Mouse (Mus musculus) stomach, postnatal 0 days (tissue): ENCODE results near the gene Nfkbil1. TPM values are rescaled to one million over a fixed set of nuclear protein-coding genes. Genes with fewer than 3 reads are reported as not detected.

Source experiments
- ATAC-seq: fragments of 200-750 bp; cut with Nextera tagmentation; 2 replicates; pipeline ENCODE4 v1.8.0; 2017; ENCODE audit not compliant: low FRiP score, low TSS enrichment
- DNase-seq: peaks from one replicate; pipeline ENCODE4 v3.0.0-alpha.2; 2016; ENCODE audit warnings: low spot score
- H3K27ac ChIP-seq: fragments of 300-500 bp; sonication (generic); replicated peaks from 2 replicates; pipeline ENCODE4 v1.5.1; 2014; ENCODE audit warnings: mild to moderate bottlenecking, control low read depth
- H3K27me3 ChIP-seq: fragments of 300-500 bp; sonication (generic); 2 replicates; pipeline ENCODE4 v1.6.1; 2014; ENCODE audit warnings: low read length; ENCODE audit not compliant: control insufficient read depth, insufficient read depth
- H3K36me3 ChIP-seq: fragments of 300-500 bp; sonication (generic); 2 replicates; pipeline ENCODE4 v1.6.1; 2014; ENCODE audit warnings: low read length, mixed read lengths; ENCODE audit not compliant: control insufficient read depth, insufficient read depth
- H3K4me1 ChIP-seq: fragments of 300-500 bp; sonication (generic); replicated peaks from 2 replicates; pipeline ENCODE4 v1.6.1; 2014; ENCODE audit warnings: antibody characterized with exemption; ENCODE audit not compliant: control insufficient read depth, insufficient read depth
- H3K4me2 ChIP-seq: fragments of 300-500 bp; sonication (generic); replicated peaks from 2 replicates; pipeline ENCODE4 v1.6.1; 2014; ENCODE audit warnings: low read depth, mild to moderate bottlenecking, control low read depth, moderate library complexity
- H3K4me3 ChIP-seq: fragments of 300-500 bp; sonication (generic); 2 replicates; pipeline ENCODE4 v1.5.1; 2014; ENCODE audit warnings: low read depth, low read length, control low read depth
- H3K9ac ChIP-seq: fragments of 300-500 bp; sonication (generic); 2 replicates; pipeline ENCODE4 v1.6.1; 2014; ENCODE audit warnings: mild to moderate bottlenecking, low read length, control low read depth, mixed read lengths
- H3K9me3 ChIP-seq: fragments of 300-500 bp; sonication (generic); 2 replicates; pipeline ENCODE4 v1.6.1; 2016; ENCODE audit warnings: low read length; ENCODE audit not compliant: control insufficient read depth
- CTCF ChIP-seq: IDR thresholded peaks from 2 replicates; pipeline ENCODE4 v1.5.1; 2016; ENCODE audit warnings: antibody characterized with exemption, low read depth, mild to moderate bottlenecking, moderate library complexity
- EP300 ChIP-seq: optimal IDR thresholded peaks from 2 replicates; pipeline ENCODE3; 2016; ENCODE audit warnings: antibody characterized with exemption
- WGBS: fragments of 180-500 bp; shearing (Covaris S2); extraction: QIAGEN DNeasy Blood & Tissue Kit; methylation state at CpG from one replicate; pipeline ENCODE4 v1.1.7; 2014; 5-methylcytosine and 5-hydroxymethylcytosine counted together
- polyA plus RNA-seq: library from polyadenylated mRNA; unstranded; fragments of >200 nt; fragmentation: Nextera tagmentation; extraction: Ambion mirVana; gene quantifications from 2 replicates; pipeline ENCODE4 v1.2.1, GENCODE M21; 2015

Nfkbil1 gene
- polyA plus RNA-seq, 1 experiment from 2014 or later: 7.4 TPM

DNA sequence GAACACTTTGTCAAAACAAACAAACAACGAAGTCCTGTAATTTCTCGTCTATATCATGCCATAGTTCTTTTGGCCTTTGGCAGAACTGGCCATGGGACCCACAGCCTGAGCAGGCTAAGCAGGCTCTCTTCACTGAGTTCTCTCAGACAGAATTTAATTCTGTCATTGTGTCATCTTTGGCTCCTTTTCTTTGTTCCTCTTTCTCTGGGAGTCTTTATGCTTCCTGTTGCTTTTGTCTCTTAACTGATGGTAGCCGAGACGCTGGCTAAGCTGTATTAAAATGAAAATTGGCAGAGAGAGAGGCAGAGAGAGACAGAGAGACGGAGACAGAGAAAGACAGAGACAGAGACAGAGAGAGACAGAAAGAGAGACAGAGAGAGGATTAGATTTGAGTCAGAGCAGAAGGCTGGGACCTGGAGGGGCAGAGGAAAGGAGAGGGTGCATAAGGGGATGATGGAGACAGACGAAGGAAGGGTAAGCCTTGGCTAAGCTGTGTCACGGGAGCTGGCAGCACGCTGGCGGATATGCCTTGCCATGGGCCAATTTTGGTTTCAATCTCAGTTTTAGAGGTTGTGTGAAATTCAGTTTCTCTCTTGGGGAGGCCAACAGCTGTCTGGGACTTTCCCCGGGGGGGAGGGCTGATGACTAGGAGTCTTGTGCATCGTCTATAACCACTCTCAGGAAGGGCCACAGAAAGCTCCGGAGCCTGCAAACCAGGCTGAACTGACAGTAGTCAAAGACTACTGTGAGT lies 25.6 kb downstream of the Nfkbil1 start:
- 73% methylated on average over 12 of the region's 12 CpGs for WGBS
- ATAC-seq: peak; percentile 34; the same call in 1 of the 2 replicates

DNA sequence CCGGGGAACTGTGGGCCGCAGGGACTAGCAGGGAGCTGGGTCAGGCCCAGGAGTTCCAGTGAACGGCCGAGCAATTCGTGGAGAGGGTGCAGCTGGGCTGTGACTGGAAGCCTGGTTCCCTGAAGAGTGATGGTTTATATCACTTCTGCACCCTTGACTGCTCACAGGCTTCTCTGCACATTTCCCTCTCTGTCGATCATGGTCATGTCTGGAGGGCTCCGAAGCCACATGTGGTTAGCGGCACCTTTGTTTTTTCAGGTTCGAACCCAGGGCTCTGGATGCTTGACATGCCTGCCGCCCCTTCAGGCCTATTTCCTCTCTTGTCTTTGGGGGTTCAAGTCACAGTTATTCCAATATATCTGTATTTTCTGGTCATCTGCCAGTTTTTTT lies 30.2 kb downstream of the Nfkbil1 start:
- WGBS: 54% methylated on average over 10 of the region's 10 CpGs
- peak; percentile 33; the same call in 1 of the 2 replicates for ATAC-seq

More for the DNA sequence above, 25.6 kb downstream of the Nfkbil1 start:
- Histone ChIP-seq H3K4me1 (no peaks in the 10 kb centered on the region), H3K27ac (peak overlapping the region; percentile 66), H3K27me3 (no peaks in the 10 kb centered on the region), H3K4me2 (no peak overlapping the region), H3K36me3 (no peaks in the 10 kb centered on the region), H3K9ac (no peak overlapping the region), H3K4me3 (no peak overlapping the region), H3K9me3 (no peaks in the 10 kb centered on the region)
- DNase-seq: no peak
- TF ChIP-seq CTCF: no peak
- TF ChIP-seq EP300: no peak

DNA sequence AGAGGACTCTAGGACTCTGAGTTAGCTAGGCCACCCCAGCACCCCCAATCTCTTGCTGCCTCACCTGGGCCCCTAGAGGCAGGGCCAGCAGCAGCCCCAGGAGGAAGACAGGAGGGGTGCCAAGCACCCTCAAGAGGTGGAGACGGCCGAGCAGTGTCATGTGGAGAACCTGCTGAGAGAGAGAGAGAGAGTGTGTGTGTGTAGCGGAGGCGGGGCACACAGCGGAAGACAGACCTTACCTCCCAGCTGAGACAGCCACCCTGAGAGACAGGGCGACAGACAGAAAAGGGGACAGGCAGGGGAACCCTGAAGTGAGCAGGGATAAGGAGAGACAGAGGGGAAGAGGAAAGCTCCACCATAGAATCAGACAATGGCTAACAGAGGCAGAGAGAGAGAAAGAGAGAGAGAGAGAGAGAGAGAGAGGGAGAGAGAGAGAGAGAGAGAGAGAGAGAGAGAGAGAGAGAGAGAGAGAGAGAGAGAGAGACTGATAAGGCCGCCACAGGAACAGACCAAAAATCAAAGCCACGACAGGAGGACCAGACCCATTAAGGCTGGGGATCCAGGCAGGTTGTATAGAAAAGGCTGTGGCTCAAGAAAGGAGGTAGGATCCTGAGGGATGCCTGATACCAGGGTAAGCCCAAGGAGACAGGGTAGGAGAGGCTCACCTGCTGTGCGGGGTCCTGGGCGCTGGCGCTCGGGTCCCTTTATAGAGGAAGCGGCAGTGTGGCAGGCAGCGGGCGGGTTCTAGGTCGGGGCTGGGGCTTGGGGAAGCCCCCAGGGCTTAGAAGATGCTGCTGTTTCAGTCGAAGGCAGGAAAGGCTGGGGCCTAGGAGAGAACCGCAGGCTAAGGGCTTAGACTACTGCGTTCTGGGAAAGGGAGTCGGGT lies 30.9 kb downstream of the Nfkbil1 start, which contains the start of gene Lta:
TSS of gene Lta (minus strand) at position 858 of the 886 bp plus-strand sequence.
- ATAC-seq: peak; percentile 14; the same call in 1 of the 2 replicates
- Histone ChIP-seq H3K9me3 (no peaks in the 10 kb centered on the region), H3K4me2 (no peak within 1 kb of the TSS), H3K4me1 (no peaks in the 10 kb centered on the region), H3K4me3 (no peak within 1 kb of the TSS), H3K9ac (no peak within 1 kb of the TSS), H3K36me3 (no peaks in the 10 kb centered on the region), H3K27me3 (no peaks in the 10 kb centered on the region; the same call in 1 of the 2 replicates), H3K27ac (no peak within 1 kb of the TSS)
- WGBS: 36% methylated on average over 20 of the region's 20 CpGs
- no peak for DNase-seq
- TF ChIP-seq EP300 (no peak), CTCF (no peak)

More for the DNA sequence above, 30.2 kb downstream of the Nfkbil1 start:
- Histone ChIP-seq H3K27ac (no peak overlapping the region), H3K9ac (no peak overlapping the region), H3K4me3 (no peak overlapping the region), H3K36me3 (no peaks in the 10 kb centered on the region), H3K4me2 (no peak overlapping the region), H3K4me1 (no peaks in the 10 kb centered on the region), H3K27me3 (no peaks in the 10 kb centered on the region; the same call in 1 of the 2 replicates), H3K9me3 (no peaks in the 10 kb centered on the region)
- TF ChIP-seq CTCF (no peak), EP300 (no peak)
- no peak for DNase-seq

DNA sequence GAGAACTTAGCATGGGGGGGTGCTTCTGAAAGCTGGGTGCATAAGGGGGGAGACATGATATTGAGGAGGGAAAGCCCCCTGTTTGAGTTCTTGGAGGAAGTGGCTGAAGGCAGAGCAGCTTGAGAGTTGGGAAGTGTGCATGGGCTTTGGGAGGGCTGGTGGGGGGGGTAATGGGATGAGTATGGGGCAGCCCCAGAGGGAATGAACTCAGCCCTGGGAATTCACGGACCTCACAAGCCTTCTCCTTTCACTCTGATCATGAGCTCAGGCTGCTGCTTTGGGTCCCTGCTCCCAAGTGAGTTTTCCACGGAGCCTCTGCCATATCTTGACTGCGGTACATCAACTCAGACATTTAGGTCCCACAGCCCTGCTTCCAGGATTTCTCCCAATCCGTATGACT lies 33.1 kb downstream of the Nfkbil1 start:
- no peak overlapping the region for H3K27ac ChIP-seq
- H3K4me1 ChIP-seq: no peaks in the 10 kb centered on the region
- H3K9me3 ChIP-seq: no peaks in the 10 kb centered on the region
- TF ChIP-seq EP300 (no peak), CTCF (no peak)
- DNase-seq: no peak
- H3K4me2 ChIP-seq: no peak overlapping the region
- H3K4me3 ChIP-seq: no peak overlapping the region
- H3K9ac ChIP-seq: no peak overlapping the region
- ATAC-seq: no peak
- no peaks in the 10 kb centered on the region for H3K36me3 ChIP-seq
- H3K27me3 ChIP-seq: no peaks in the 10 kb centered on the region; the same call in 1 of the 2 replicates
- 66% methylated on average over 4 of the region's 4 CpGs for WGBS

DNA sequence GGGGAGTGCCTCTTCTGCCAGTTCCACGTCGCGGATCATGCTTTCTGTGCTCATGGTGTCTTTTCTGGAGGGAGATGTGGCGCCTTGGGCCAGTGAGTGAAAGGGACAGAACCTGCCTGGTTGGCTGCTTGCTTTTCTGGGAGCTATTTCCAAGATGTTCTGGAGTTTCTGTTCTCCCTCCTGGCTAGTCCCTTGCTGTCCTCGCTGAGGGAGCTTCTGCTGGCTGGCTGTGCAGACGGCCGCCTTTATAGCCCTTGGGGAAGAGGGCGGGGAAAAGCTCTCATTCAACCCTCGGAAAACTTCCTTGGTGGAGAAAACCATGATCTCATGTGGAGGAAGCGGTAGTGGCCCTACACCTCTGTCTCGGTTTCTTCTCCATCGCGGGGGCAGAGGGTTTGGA lies 33.8 kb downstream of the Nfkbil1 start, which contains the start of gene Tnf:
TSS of gene Tnf (minus strand) at position 221 of the 400 bp plus-strand sequence.
- no peak within 1 kb of the TSS for H3K4me2 ChIP-seq
- no peak within 1 kb of the TSS for H3K27ac ChIP-seq
- no peak for ATAC-seq

More for the DNA sequence above, 33.8 kb downstream of the Nfkbil1 start, which contains the start of gene Tnf:
- no peak for DNase-seq
- no peaks in the 10 kb centered on the region for H3K4me1 ChIP-seq
- H3K9ac ChIP-seq: no peak within 1 kb of the TSS
- 0 out of 2 replicates have a peak within 1 kb of the TSS, but pooled peaks have one; percentile 8 for H3K4me3 ChIP-seq
- TF ChIP-seq EP300 (no peak), CTCF (no peak)
- WGBS: 35% methylated on average over 13 of the region's 13 CpGs
- no peaks in the 10 kb centered on the region for H3K9me3 ChIP-seq
- no peaks in the 10 kb centered on the region for H3K36me3 ChIP-seq
- H3K27me3 ChIP-seq: no peaks in the 10 kb centered on the region; the same call in 1 of the 2 replicates
